Mouse (Mus musculus): Measurements from ENCODE around the gene Pkd1. TPM values are rescaled to one million over a fixed set of nuclear protein-coding genes. Genes with fewer than 3 reads are reported as not detected.

Pkd1 gene
- 15.6 and 23.9 TPM in 2 replicates for total RNA-seq (2023)

GRCm38 (mm10) chr17:24549618-24550415 lies at the start of gene Pkd1:
Gene Pkd1, plus strand, starts transcription at chr17:24549834.

GRCm38 (mm10) chr17:24527723-24528559 lies 21.7 kb upstream of the Pkd1 start, which contains the start of gene Traf7:
Gene Traf7, minus strand, starts transcription at chr17:24527938.

GRCm38 (mm10) chr17:24534160-24534718 lies 15.4 kb upstream of the Pkd1 start, which contains the start of gene Rab26:
Gene Rab26, minus strand, starts transcription at chr17:24534210.

GRCm38 (mm10) chr17:24632167-24632812 lies 82.7 kb downstream of the Pkd1 start, which contains the start of the genes Tsc2 and Nthl1:
Gene Tsc2, minus strand, starts transcription at chr17:24632630.
Gene Nthl1, plus strand, starts transcription at chr17:24632680.

Other genes with a start within 250 kb of the Pkd1 start
- gene Abca17, start 198.8 kb upstream of the Pkd1 start, total RNA-seq (2023) = 0.14 and 0.35 TPM in 2 replicates
- gene Abca3, start 197.9 kb upstream of the Pkd1 start, total RNA-seq (2023) = 25.4 and 25.7 TPM in 2 replicates
- 61.1 and 89.8 TPM in 2 replicates for gene Rnps1, start 135.3 kb upstream of the Pkd1 start, total RNA-seq (2023)
- gene Eci1, start 123.2 kb upstream of the Pkd1 start, total RNA-seq (2023) = 9.7 and 10.9 TPM in 2 replicates
- gene Dnase1l2, start 106.7 kb upstream of the Pkd1 start, total RNA-seq (2023) = 1.7 and 2.2 TPM in 2 replicates
- gene E4f1, start 79.5 kb upstream of the Pkd1 start, total RNA-seq (2023) = 40.1 and 46.7 TPM in 2 replicates
- gene Pgp, start 79.4 kb upstream of the Pkd1 start, total RNA-seq (2023) = 21.5 and 26.4 TPM in 2 replicates
- 0.98 TPM in 1 of 2 replicates, not detected in the other for gene Bricd5, start 76.0 kb upstream of the Pkd1 start, total RNA-seq (2023)
- 35.2 and 41.1 TPM in 2 replicates for gene Mlst8, start 70.8 kb upstream of the Pkd1 start, total RNA-seq (2023)
- gene Caskin1, start 61.2 kb upstream of the Pkd1 start, total RNA-seq (2023) = not detected in 2 replicates
- 123 and 145 TPM in 2 replicates for gene Traf7, start 21.9 kb upstream of the Pkd1 start, total RNA-seq (2023)
- gene Rab26, start 15.6 kb upstream of the Pkd1 start, total RNA-seq (2023) = 0.38 TPM in 1 of 2 replicates, not detected in the other
- gene Tsc2, start 82.8 kb downstream of the Pkd1 start, total RNA-seq (2023) = 41.1 and 43.3 TPM in 2 replicates
- gene Nthl1, start 82.8 kb downstream of the Pkd1 start, total RNA-seq (2023) = 0.88 and 1.5 TPM in 2 replicates
- 3.0 and 3.3 TPM in 2 replicates for gene Slc9a3r2, start 100.5 kb downstream of the Pkd1 start, total RNA-seq (2023)
- gene Npw, start 108.6 kb downstream of the Pkd1 start, total RNA-seq (2023) = not detected in 2 replicates
- 21.0 and 25.1 TPM in 2 replicates for gene Zfp598, start 119.9 kb downstream of the Pkd1 start, total RNA-seq (2023)
- not detected in 2 replicates for gene Syngr3, start 140.1 kb downstream of the Pkd1 start, total RNA-seq (2023)
- 3.9 and 4.5 TPM in 2 replicates for gene Gfer, start 146.3 kb downstream of the Pkd1 start, total RNA-seq (2023)
- 0.57 and 1.5 TPM in 2 replicates for gene Noxo1, start 146.4 kb downstream of the Pkd1 start, total RNA-seq (2023)
- gene Tbl3, start 157.8 kb downstream of the Pkd1 start, total RNA-seq (2023) = 9.5 and 12.4 TPM in 2 replicates
- not detected in 2 replicates for gene Rnf151, start 168.2 kb downstream of the Pkd1 start, total RNA-seq (2023)
- 399 and 442 TPM in 2 replicates for gene Rps2, start 168.3 kb downstream of the Pkd1 start, total RNA-seq (2023)
- gene Ndufb10, start 174.6 kb downstream of the Pkd1 start, total RNA-seq (2023) = 61.5 and 73.8 TPM in 2 replicates
- gene Rpl3l, start 178.0 kb downstream of the Pkd1 start, total RNA-seq (2023) = 1.9 and 2.1 TPM in 2 replicates
- 1,300 and 1,322 TPM in 2 replicates for gene Msrb1, start 186.8 kb downstream of the Pkd1 start, total RNA-seq (2023)
- 0.51 and 0.70 TPM in 2 replicates for gene Hs3st6, start 203.2 kb downstream of the Pkd1 start, total RNA-seq (2023)

Measured in neutrophil, adult 65 days (primary cell).